In the genomic region with DNA sequence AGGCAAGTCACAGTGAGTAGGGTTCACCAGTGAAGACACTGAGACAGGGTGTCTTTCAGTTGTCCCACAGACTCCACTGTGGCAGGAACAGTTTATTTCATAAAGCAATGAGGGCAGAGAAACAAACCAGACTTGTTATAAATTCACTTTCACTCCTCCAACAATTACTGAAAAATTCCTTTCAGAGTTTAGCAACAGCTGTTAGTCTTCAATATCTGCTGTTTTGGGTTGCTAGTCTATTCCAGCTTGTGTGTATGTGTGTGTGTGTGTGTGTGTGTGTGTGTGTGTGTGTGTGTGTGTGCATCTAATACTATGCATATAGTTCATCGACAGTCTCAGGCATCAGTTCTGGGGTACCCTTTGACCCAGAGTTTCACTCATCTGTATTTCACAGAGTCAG, we compare ENCODE assay signal across 20 mouse cellular contexts. TPM values are rescaled to one million over a fixed set of nuclear protein-coding genes. Genes with fewer than 3 reads are reported as not detected.
DNase-seq lines count a peak whose midpoint lies in the region; ATAC-seq and TF ChIP-seq lines count a peak whose summit lies in the region.
"Had no signal": no experiment of that assay in that cellular context is flagged by ENCODE, and none has a peak within 500 bp of the region (broad histone marks: within the 10 kb centered on the region; RNA-seq: fewer than 3 reads in every experiment).

No protein-coding gene starts in this region.

- H3K4me1 ChIP-seq in kidney, embryonic 16.5 days (ENCODE audit: insufficient read depth, low read length) = no peaks in the 10 kb centered on the region
- no peaks in the 10 kb centered on the region for H3K4me1 ChIP-seq in lung, embryonic 14.5 days (ENCODE audit: insufficient read depth)
- no peaks in the 10 kb centered on the region for H3K4me1 ChIP-seq in lung, adult 2 months (ENCODE audit: control insufficient read depth, insufficient read depth, low read length)
- H3K4me1 ChIP-seq in stomach, embryonic 14.5 days (ENCODE audit: control insufficient read depth, insufficient read depth, low read length) = peaks cover 4% of the 10 kb centered on the region; the same call in 1 of the 2 replicates
- no peaks in the 10 kb centered on the region for H3K4me1 ChIP-seq in stomach, postnatal 0 days (replicated peaks; ENCODE audit: control insufficient read depth, insufficient read depth)
- H3K4me1 ChIP-seq in stomach, embryonic 16.5 days (ENCODE audit: control insufficient read depth, insufficient read depth, low read length) = no peaks in the 10 kb centered on the region
- H3K4me1 ChIP-seq: embryonic facial prominence, embryonic 13.5 days; forebrain, embryonic 12.5 days; heart, embryonic 15.5 days had no signal

- H3K27me3 ChIP-seq in kidney, embryonic 16.5 days (ENCODE audit: insufficient read depth, low read length) = no peaks in the 10 kb centered on the region
- H3K27me3 ChIP-seq in lung, embryonic 14.5 days (ENCODE audit: insufficient read depth, low read length) = no peaks in the 10 kb centered on the region
- H3K27me3 ChIP-seq in stomach, embryonic 14.5 days (ENCODE audit: control insufficient read depth, insufficient read depth, low read length) = no peaks in the 10 kb centered on the region
- H3K27me3 ChIP-seq in stomach, postnatal 0 days (ENCODE audit: control insufficient read depth, insufficient read depth, low read length) = no peaks in the 10 kb centered on the region
- no peaks in the 10 kb centered on the region for H3K27me3 ChIP-seq in stomach, embryonic 16.5 days (ENCODE audit: control insufficient read depth, insufficient read depth, low read length)
- H3K27me3 ChIP-seq: embryonic facial prominence, embryonic 13.5 days; forebrain, embryonic 12.5 days; heart, embryonic 15.5 days had no signal

- H3K9me3 ChIP-seq in kidney, embryonic 16.5 days (ENCODE audit: low read length) = no peaks in the 10 kb centered on the region
- H3K9me3 ChIP-seq in lung, embryonic 14.5 days (ENCODE audit: low read depth, low read length) = no peaks in the 10 kb centered on the region
- no peaks in the 10 kb centered on the region for H3K9me3 ChIP-seq in stomach, embryonic 14.5 days (ENCODE audit: control insufficient read depth, low read depth, low read length)
- no peaks in the 10 kb centered on the region for H3K9me3 ChIP-seq in stomach, postnatal 0 days (ENCODE audit: control insufficient read depth, low read length)
- H3K9me3 ChIP-seq in stomach, embryonic 16.5 days (replicated peaks; ENCODE audit: control insufficient read depth, low read length) = no peaks in the 10 kb centered on the region
- H3K9me3 ChIP-seq: embryonic facial prominence, embryonic 13.5 days; forebrain, embryonic 12.5 days; heart, embryonic 15.5 days had no signal

- H3K9ac ChIP-seq in kidney, embryonic 16.5 days (replicated peaks; ENCODE audit: low read length) = no peak overlapping the region
- H3K9ac ChIP-seq in lung, embryonic 14.5 days = no peak overlapping the region
- no peak overlapping the region for H3K9ac ChIP-seq in stomach, embryonic 14.5 days (replicated peaks; ENCODE audit: low read depth, low read length)
- no peak overlapping the region for H3K9ac ChIP-seq in stomach, postnatal 0 days (ENCODE audit: low read length)
- no peak overlapping the region for H3K9ac ChIP-seq in stomach, embryonic 16.5 days (ENCODE audit: low read length)
- H3K9ac ChIP-seq: embryonic facial prominence, embryonic 13.5 days; forebrain, embryonic 12.5 days; heart, embryonic 15.5 days had no signal

- peak overlapping the region; percentile 61; the same call in 1 of the 2 replicates for H3K27ac ChIP-seq in kidney, embryonic 16.5 days (ENCODE audit: low read length)
- peak overlapping the region; percentile 48; the same call in 1 of the 2 replicates for H3K27ac ChIP-seq in lung, embryonic 14.5 days (ENCODE audit: low read depth)
- H3K27ac ChIP-seq in stomach, embryonic 14.5 days (ENCODE audit: low read length) = peak overlapping the region; percentile 70; the same call in 1 of the 2 replicates
- H3K27ac ChIP-seq in stomach, postnatal 0 days (replicated peaks) = no peak overlapping the region; the same call in 1 of the 2 replicates
- H3K27ac ChIP-seq in stomach, embryonic 16.5 days (ENCODE audit: low read length) = peak overlapping the region; percentile 50
- H3K27ac ChIP-seq: embryonic facial prominence, embryonic 13.5 days; forebrain, embryonic 12.5 days; heart, adult 2 months; heart, embryonic 15.5 days had no signal

- no peak overlapping the region for H3K4me2 ChIP-seq in kidney, embryonic 16.5 days (replicated peaks; ENCODE audit: low read depth, low read length)
- no peak overlapping the region for H3K4me2 ChIP-seq in lung, embryonic 14.5 days
- H3K4me2 ChIP-seq in stomach, embryonic 14.5 days (replicated peaks; ENCODE audit: low read depth, low read length) = no peak overlapping the region
- H3K4me2 ChIP-seq in stomach, postnatal 0 days (replicated peaks; ENCODE audit: low read depth) = no peak overlapping the region
- no peak overlapping the region for H3K4me2 ChIP-seq in stomach, embryonic 16.5 days (ENCODE audit: low read depth, low read length)
- H3K4me2 ChIP-seq: embryonic facial prominence, embryonic 13.5 days; forebrain, embryonic 12.5 days; heart, embryonic 11.5 days; heart, embryonic 15.5 days had no signal

- TF ChIP-seq CTCF in lung, embryonic 14.5 days (IDR thresholded peaks at IDR 0.05; ENCODE audit: low read depth) = no peak
- no peak for TF ChIP-seq CTCF in lung, adult 2 months (IDR thresholded peaks at IDR 0.05; ENCODE audit: insufficient read depth, low read length)
- no peak for TF ChIP-seq CTCF in stomach, postnatal 0 days (IDR thresholded peaks at IDR 0.05; ENCODE audit: low read depth)

- no peak for TF ChIP-seq POLR2A in lung, adult 2 months (IDR thresholded peaks at IDR 0.05; ENCODE audit: borderline replicate concordance, extremely low read depth, low read depth, low read length)

- no peak for DNase-seq in kidney, adult 9 months
- DNase-seq in lung, embryonic 14.5 days = peak; percentile 74
- no peak for DNase-seq in lung, adult 2 months
- DNase-seq in stomach, postnatal 0 days (ENCODE audit: low spot score) = no peak
- DNase-seq in thymus, adult 18-20 months = no peak
- DNase-seq: adrenal gland, adult 2 months; adrenal gland, postnatal 25 days; cerebellum, adult 18-20 months; cerebellum, adult 9-11 months; cerebellum, postnatal 36 days; gastrocnemius, postnatal 14 days; heart, adult 2 months had no signal

- H3K36me3 ChIP-seq in kidney, embryonic 16.5 days (ENCODE audit: insufficient read depth, low read length) = no peaks in the 10 kb centered on the region
- H3K36me3 ChIP-seq in lung, embryonic 14.5 days (ENCODE audit: insufficient read depth) = no peaks in the 10 kb centered on the region
- H3K36me3 ChIP-seq in stomach, embryonic 14.5 days (ENCODE audit: control insufficient read depth, insufficient read depth, low read length) = no peaks in the 10 kb centered on the region
- H3K36me3 ChIP-seq in stomach, postnatal 0 days (ENCODE audit: control insufficient read depth, insufficient read depth, low read length) = no peaks in the 10 kb centered on the region
- no peaks in the 10 kb centered on the region for H3K36me3 ChIP-seq in stomach, embryonic 16.5 days (ENCODE audit: control insufficient read depth, insufficient read depth, low read length)
- H3K36me3 ChIP-seq: embryonic facial prominence, embryonic 13.5 days; forebrain, embryonic 12.5 days; heart, embryonic 15.5 days had no signal

- no peak for ATAC-seq in kidney, embryonic 16.5 days (ENCODE audit: low FRiP score, low TSS enrichment)
- peak; percentile 44; the same call in 1 of the 2 replicates for ATAC-seq in lung, embryonic 14.5 days (ENCODE audit: insufficient read depth)
- no peak for ATAC-seq in stomach, embryonic 14.5 days (ENCODE audit: insufficient number of reproducible peaks, insufficient read depth, low FRiP score, low read depth)
- ATAC-seq in stomach, postnatal 0 days (ENCODE audit: low FRiP score, low TSS enrichment) = no peak; the same call in 1 of the 2 replicates
- ATAC-seq in stomach, embryonic 16.5 days (ENCODE audit: insufficient read depth, low FRiP score) = 0 out of 2 replicates have a peak, but pooled peaks have one; percentile 33
- ATAC-seq: forebrain, embryonic 16.5 days had no signal

- no peak for TF ChIP-seq EP300 in stomach, postnatal 0 days (optimal IDR thresholded peaks at IDR 0.05)

- 41% methylated on average over 1 of the region's 1 CpGs for WGBS in kidney, embryonic 16.5 days
- 42% methylated on average over 1 of the region's 1 CpGs for WGBS in lung, embryonic 14.5 days
- 76% methylated on average over 1 of the region's 1 CpGs for WGBS in lung, adult 2 months
- WGBS in stomach, embryonic 14.5 days = 69% methylated on average over 1 of the region's 1 CpGs
- WGBS in stomach, postnatal 0 days = 29% methylated on average over 1 of the region's 1 CpGs
- 27% methylated on average over 1 of the region's 1 CpGs for WGBS in stomach, embryonic 16.5 days

- H3K4me3 ChIP-seq in kidney, embryonic 16.5 days (ENCODE audit: low read length) = no peak overlapping the region
- H3K4me3 ChIP-seq in lung, embryonic 14.5 days (ENCODE audit: low read depth, low read length) = no peak overlapping the region
- no peak overlapping the region for H3K4me3 ChIP-seq in lung, adult 2 months (replicated peaks; ENCODE audit: extremely low read depth, low read depth, low read length)
- no peak overlapping the region for H3K4me3 ChIP-seq in stomach, embryonic 14.5 days (ENCODE audit: low read depth, low read length)
- no peak overlapping the region for H3K4me3 ChIP-seq in stomach, postnatal 0 days (ENCODE audit: low read depth, low read length)
- no peak overlapping the region for H3K4me3 ChIP-seq in stomach, embryonic 16.5 days (replicated peaks; ENCODE audit: low read length)
- H3K4me3 ChIP-seq: embryonic facial prominence, embryonic 13.5 days; forebrain, embryonic 12.5 days; heart, adult 2 months; heart, embryonic 15.5 days had no signal

RNA-seq across cellular contexts. Expression of a gene that starts 38.9 kb away (rescaled TPM):
- 3.1 and 3.6 TPM in 2 replicates for polyA plus RNA-seq in kidney, embryonic 16.5 days (2015; fragmentation: Nextera tagmentation; extraction: Ambion mirVana)
- polyA plus RNA-seq in lung, embryonic 14.5 days (2014; fragmentation: Nextera tagmentation; extraction: Ambion mirVana) = 16.4 and 17.6 TPM in 2 replicates
- polyA plus RNA-seq in lung, adult 2 months (2012; rRNA removed) = 13.7 and 20.0 TPM in 2 replicates
- polyA plus RNA-seq in stomach, embryonic 14.5 days (2014; fragmentation: Nextera tagmentation; extraction: Ambion mirVana) = 9.7 and 11.0 TPM in 2 replicates
- 2.4 and 2.6 TPM in 2 replicates for polyA plus RNA-seq in stomach, postnatal 0 days (2015; fragmentation: Nextera tagmentation; extraction: Ambion mirVana)
- polyA plus RNA-seq in stomach, embryonic 16.5 days (2015; fragmentation: Nextera tagmentation; extraction: Ambion mirVana) = 5.3 and 5.7 TPM in 2 replicates

RNA-seq across cellular contexts. Expression of a gene that starts 40.2 kb away (rescaled TPM):
- polyA plus RNA-seq in kidney, embryonic 16.5 days (2015; fragmentation: Nextera tagmentation; extraction: Ambion mirVana) = 0.17 and 0.31 TPM in 2 replicates
- not detected in 2 replicates for polyA plus RNA-seq in lung, embryonic 14.5 days (2014; fragmentation: Nextera tagmentation; extraction: Ambion mirVana)
- 0.14 and 1.1 TPM in 2 replicates for polyA plus RNA-seq in lung, adult 2 months (2012; rRNA removed)
- polyA plus RNA-seq in stomach, embryonic 14.5 days (2014; fragmentation: Nextera tagmentation; extraction: Ambion mirVana) = 0.39 and 0.68 TPM in 2 replicates
- polyA plus RNA-seq in stomach, postnatal 0 days (2015; fragmentation: Nextera tagmentation; extraction: Ambion mirVana) = 0.74 and 0.75 TPM in 2 replicates
- polyA plus RNA-seq in stomach, embryonic 16.5 days (2015; fragmentation: Nextera tagmentation; extraction: Ambion mirVana) = 0.84 and 1.2 TPM in 2 replicates
- polyA plus RNA-seq: forebrain, embryonic 16.5 days; heart, embryonic 11.5 days; heart, embryonic 15.5 days had no signal

Comparison
In these comparisons a context has a peak if more than half of its experiments do, and no peak if none do; other contexts are left out.
1. ATAC-seq: peak in lung, embryonic 14.5 days (single experiment) and stomach, embryonic 16.5 days (single experiment); none in kidney, embryonic 16.5 days (single experiment), stomach, embryonic 14.5 days (single experiment) and stomach, postnatal 0 days (single experiment).